Mouse (Mus musculus) brain, embryonic 14.5 days (tissue): ENCODE data around the gene Akr1e1.
"Not testable (repeated sequence)": the region's sequence is repeated elsewhere in the genome, so short reads cannot be mapped to it uniquely, and the experiment has no call there.

Experiments used
- CTCF ChIP-seq: fragments of 200-500 bp; IDR thresholded peaks from 2 replicates; pipeline ENCODE4 v1.5.1; 2012; ENCODE audit warnings: inconsistent platforms, mild to moderate bottlenecking, moderate library complexity, borderline replicate concordance; ENCODE audit not compliant: insufficient read depth, insufficient read length; ENCODE audit errors: extremely low read depth
- POLR2A ChIP-seq: fragments of 200-500 bp; IDR thresholded peaks from 2 replicates; pipeline ENCODE4 v1.6.1; 2012; ENCODE audit warnings: mild to moderate bottlenecking, inconsistent platforms, borderline replicate concordance; ENCODE audit not compliant: poor library complexity, insufficient read depth, insufficient read length, severe bottlenecking; ENCODE audit errors: extremely low read depth

GRCm38 (mm10) chr13:4603431-4603830 lies 5.5 kb downstream of the Akr1e1 start:
- not testable (repeated sequence) for TF ChIP-seq CTCF, POLR2A
